Mouse (Mus musculus): Measurements from ENCODE around the gene Nagpa. TPM values are rescaled to one million over a fixed set of nuclear protein-coding genes. Genes with fewer than 3 reads are reported as not detected.

Gene Nagpa
- polyA plus RNA-seq, 1 experiment from 2014 or later: 17.0 TPM

DNA sequence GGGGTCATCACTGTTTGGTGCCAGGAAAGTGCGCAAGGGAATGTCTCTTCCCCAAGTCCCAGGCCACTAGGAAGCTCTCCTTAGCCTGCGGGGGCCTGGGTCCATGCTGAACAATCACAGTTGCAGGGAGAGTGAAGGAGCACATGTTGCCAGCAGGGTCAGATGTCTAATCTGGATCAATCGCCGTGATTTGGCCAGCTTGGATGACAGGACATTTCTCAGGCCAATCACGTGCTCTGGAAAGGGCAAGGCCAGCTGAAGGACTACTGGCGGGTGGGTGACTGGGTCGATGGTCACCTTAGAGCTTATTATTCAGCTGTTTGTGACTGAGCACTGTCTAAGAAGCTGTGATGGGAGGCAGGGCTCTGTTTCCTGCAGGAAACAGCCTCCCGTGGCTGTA is 19.7 kb downstream of the Nagpa start:
- no peak for ATAC-seq (ENCODE audit: low FRiP score, low TSS enrichment)

DNA sequence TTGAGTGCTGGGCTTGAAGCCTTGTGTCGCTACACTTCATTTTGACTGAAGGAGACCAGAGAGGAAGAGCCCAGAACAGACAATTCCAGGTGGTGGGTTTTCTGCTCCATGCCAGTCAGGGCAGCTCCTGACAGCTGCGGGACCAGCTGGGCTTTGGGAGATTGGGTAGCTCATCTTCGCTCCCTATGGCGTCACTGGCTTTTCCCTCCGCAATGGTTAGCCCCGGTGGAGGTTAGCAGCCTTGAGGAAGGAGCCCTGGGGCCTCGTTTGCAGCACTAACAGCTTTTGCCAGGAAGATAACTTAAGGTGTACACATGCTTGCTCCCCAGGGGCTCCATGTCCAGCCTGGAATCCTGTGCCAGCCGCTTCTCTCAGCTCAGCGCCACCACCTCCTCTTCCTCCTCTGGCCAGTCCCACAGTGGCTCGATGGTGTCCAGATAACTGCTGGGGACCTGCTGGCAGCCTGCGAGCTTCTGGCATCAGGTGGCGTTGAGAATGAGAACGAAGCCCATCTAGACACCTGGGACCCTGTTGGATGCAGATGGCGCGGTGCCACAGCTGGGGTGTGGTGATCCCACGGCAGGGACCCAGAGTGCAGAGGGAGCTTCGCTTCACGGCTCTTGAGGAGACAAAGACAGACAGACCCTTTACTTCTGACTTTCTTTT is 20.4 kb downstream of the Nagpa start:
- Histone ChIP-seq H3K27me3 (ENCODE audit: control insufficient read depth, insufficient read depth, low read length) (no peaks in the 10 kb centered on the region), H3K4me3 (ENCODE audit: low read length) (no peak overlapping the region), H3K27ac (ENCODE audit: low read depth, low read length) (no peak overlapping the region), H3K4me2 (replicated peaks; ENCODE audit: low read depth, low read length) (no peak overlapping the region), H3K4me1 (ENCODE audit: control insufficient read depth, insufficient read depth, low read length) (no peaks in the 10 kb centered on the region), H3K9me3 (ENCODE audit: control insufficient read depth, low read length) (no peaks in the 10 kb centered on the region), H3K36me3 (ENCODE audit: control insufficient read depth, insufficient read depth, low read length) (no peaks in the 10 kb centered on the region), H3K9ac (ENCODE audit: low read depth, low read length) (no peak overlapping the region)
- ATAC-seq (ENCODE audit: low FRiP score, low TSS enrichment): no peak
- whole genome bisulfite sequencing: 84% methylated on average over 18 of the region's 18 CpGs

More for the DNA sequence above, 19.7 kb downstream of the Nagpa start:
- H3K4me3 ChIP-seq (ENCODE audit: low read length): no peak overlapping the region
- 55% methylated on average over 8 of the region's 8 CpGs for WGBS
- H3K27me3 ChIP-seq (ENCODE audit: control insufficient read depth, insufficient read depth, low read length): no peaks in the 10 kb centered on the region
- H3K36me3 ChIP-seq (ENCODE audit: control insufficient read depth, insufficient read depth, low read length): no peaks in the 10 kb centered on the region
- H3K9me3 ChIP-seq (ENCODE audit: control insufficient read depth, low read length): no peaks in the 10 kb centered on the region
- H3K9ac ChIP-seq (ENCODE audit: low read depth, low read length): no peak overlapping the region
- H3K4me1 ChIP-seq (ENCODE audit: control insufficient read depth, insufficient read depth, low read length): no peaks in the 10 kb centered on the region
- H3K4me2 ChIP-seq (replicated peaks; ENCODE audit: low read depth, low read length): no peak overlapping the region
- no peak overlapping the region for H3K27ac ChIP-seq (ENCODE audit: low read depth, low read length)

DNA sequence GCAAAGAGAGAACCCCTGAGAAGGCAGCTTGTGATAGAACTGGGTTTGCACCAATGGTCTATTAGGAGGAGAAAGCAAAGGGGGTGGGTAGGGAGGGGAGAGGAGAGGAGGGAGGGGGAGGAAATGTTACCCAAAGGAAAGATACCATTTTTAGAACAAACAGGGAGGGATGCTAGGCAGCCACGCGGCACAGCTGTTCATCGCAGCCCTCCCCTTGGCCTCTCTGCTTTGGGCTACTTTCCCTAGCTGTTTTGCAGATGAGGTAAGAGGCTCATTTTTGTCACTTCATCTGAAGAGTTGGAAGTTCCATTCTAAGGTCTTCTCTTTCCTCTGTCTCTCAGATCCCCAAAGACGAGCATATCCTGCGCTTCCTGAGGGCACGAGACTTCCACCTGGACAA is 31.2 kb downstream of the Nagpa start:
- H3K9me3 ChIP-seq (ENCODE audit: control insufficient read depth, low read length): no peaks in the 10 kb centered on the region
- H3K27ac ChIP-seq (ENCODE audit: low read depth, low read length): no peak overlapping the region
- no peak overlapping the region for H3K9ac ChIP-seq (ENCODE audit: low read depth, low read length)
- WGBS: 91% methylated on average over 6 of the region's 6 CpGs
- no peak overlapping the region for H3K4me3 ChIP-seq (ENCODE audit: low read length)
- no peak for ATAC-seq (ENCODE audit: low FRiP score, low TSS enrichment)
- H3K4me2 ChIP-seq (replicated peaks; ENCODE audit: low read depth, low read length): no peak overlapping the region
- no peaks in the 10 kb centered on the region for H3K36me3 ChIP-seq (ENCODE audit: control insufficient read depth, insufficient read depth, low read length)
- H3K4me1 ChIP-seq (ENCODE audit: control insufficient read depth, insufficient read depth, low read length): no peaks in the 10 kb centered on the region
- no peaks in the 10 kb centered on the region for H3K27me3 ChIP-seq (ENCODE audit: control insufficient read depth, insufficient read depth, low read length)

DNA sequence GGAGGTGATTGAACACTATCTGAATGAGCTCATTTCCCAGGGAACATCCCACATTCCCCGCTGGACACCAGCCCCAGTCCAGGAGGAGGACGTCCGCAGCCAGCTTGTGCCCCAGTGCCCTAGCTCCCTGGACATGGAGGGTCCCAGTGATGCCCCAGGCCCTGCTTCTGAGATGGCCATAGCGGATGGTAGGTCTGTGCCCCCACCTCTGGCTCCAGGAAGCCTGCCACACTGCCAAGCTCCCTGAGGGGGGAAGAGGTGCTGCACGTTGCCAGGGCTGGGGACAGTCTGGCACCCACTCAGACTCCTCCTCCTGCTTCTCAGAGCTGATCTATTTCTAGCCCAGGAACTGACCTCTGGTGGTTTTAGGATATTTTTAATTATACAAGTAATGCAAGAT is 35.0 kb downstream of the Nagpa start:
- 75% methylated on average over 5 of the region's 5 CpGs for WGBS

DNA sequence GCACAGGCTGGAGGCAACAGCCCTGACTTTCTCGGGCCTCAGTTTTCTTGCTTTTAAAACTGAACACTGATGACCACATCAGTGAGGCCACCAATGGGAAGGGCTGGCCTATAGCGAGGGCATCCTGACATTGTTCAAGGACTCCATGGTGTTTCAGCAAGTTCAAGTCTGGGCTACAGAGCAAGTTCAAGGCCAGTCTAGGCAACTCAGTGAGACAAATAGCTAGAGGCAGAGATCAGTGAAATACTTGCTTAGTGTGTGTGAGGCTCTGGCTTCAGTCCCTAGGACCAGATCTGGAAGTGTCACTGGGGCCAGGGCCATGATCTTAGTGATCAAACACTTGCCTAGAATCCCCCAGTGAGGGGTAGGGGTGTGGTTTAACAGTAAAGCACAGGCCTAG is 35.8 kb downstream of the Nagpa start:
- no peaks in the 10 kb centered on the region for H3K4me1 ChIP-seq (ENCODE audit: control insufficient read depth, insufficient read depth, low read length)
- 86% methylated on average over 2 of the region's 2 CpGs for WGBS
- H3K9ac ChIP-seq (ENCODE audit: low read depth, low read length): no peak overlapping the region
- H3K27me3 ChIP-seq (ENCODE audit: control insufficient read depth, insufficient read depth, low read length): no peaks in the 10 kb centered on the region
- no peaks in the 10 kb centered on the region for H3K9me3 ChIP-seq (ENCODE audit: control insufficient read depth, low read length)
- H3K36me3 ChIP-seq (ENCODE audit: control insufficient read depth, insufficient read depth, low read length): no peaks in the 10 kb centered on the region
- no peak overlapping the region for H3K4me3 ChIP-seq (ENCODE audit: low read length)
- no peak overlapping the region for H3K27ac ChIP-seq (ENCODE audit: low read depth, low read length)
- ATAC-seq (ENCODE audit: low FRiP score, low TSS enrichment): no peak
- H3K4me2 ChIP-seq (replicated peaks; ENCODE audit: low read depth, low read length): no peak overlapping the region

More for the DNA sequence above, 35.0 kb downstream of the Nagpa start:
- Histone ChIP-seq H3K9ac (ENCODE audit: low read depth, low read length) (no peak overlapping the region), H3K4me3 (ENCODE audit: low read length) (no peak overlapping the region), H3K27ac (ENCODE audit: low read depth, low read length) (no peak overlapping the region), H3K27me3 (ENCODE audit: control insufficient read depth, insufficient read depth, low read length) (no peaks in the 10 kb centered on the region), H3K36me3 (ENCODE audit: control insufficient read depth, insufficient read depth, low read length) (no peaks in the 10 kb centered on the region), H3K4me1 (ENCODE audit: control insufficient read depth, insufficient read depth, low read length) (no peaks in the 10 kb centered on the region), H3K4me2 (replicated peaks; ENCODE audit: low read depth, low read length) (no peak overlapping the region), H3K9me3 (ENCODE audit: control insufficient read depth, low read length) (no peaks in the 10 kb centered on the region)
- ATAC-seq (ENCODE audit: low FRiP score, low TSS enrichment): no peak

DNA sequence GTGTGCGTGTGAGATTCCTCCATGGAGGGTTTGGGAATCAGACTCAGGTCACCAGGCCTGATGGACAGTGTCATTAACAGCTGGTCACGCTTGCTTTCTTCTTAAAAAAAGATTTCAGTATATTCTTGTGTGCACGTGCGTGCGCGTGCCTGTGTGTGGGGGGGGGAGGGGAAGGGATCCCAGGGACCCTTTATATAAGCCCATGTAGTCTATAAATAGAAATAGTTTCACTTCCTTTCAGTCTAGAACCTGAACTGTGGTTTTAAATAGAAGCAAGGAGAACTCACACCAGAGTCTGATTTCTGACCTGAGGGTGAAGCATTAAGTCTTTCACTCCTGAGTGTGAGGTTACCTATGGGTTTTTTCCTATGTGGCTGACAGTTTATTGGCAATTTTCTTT is 39.5 kb downstream of the Nagpa start:
- WGBS: 72% methylated on average over 6 of the region's 6 CpGs
- Histone ChIP-seq H3K9me3 (ENCODE audit: control insufficient read depth, low read length) (no peaks in the 10 kb centered on the region), H3K4me3 (ENCODE audit: low read length) (no peak overlapping the region), H3K36me3 (ENCODE audit: control insufficient read depth, insufficient read depth, low read length) (no peaks in the 10 kb centered on the region), H3K9ac (ENCODE audit: low read depth, low read length) (no peak overlapping the region), H3K4me1 (ENCODE audit: control insufficient read depth, insufficient read depth, low read length) (no peaks in the 10 kb centered on the region), H3K27me3 (ENCODE audit: control insufficient read depth, insufficient read depth, low read length) (no peaks in the 10 kb centered on the region), H3K27ac (ENCODE audit: low read depth, low read length) (no peak overlapping the region), H3K4me2 (replicated peaks; ENCODE audit: low read depth, low read length) (no peak overlapping the region)
- ATAC-seq (ENCODE audit: low FRiP score, low TSS enrichment): no peak

DNA sequence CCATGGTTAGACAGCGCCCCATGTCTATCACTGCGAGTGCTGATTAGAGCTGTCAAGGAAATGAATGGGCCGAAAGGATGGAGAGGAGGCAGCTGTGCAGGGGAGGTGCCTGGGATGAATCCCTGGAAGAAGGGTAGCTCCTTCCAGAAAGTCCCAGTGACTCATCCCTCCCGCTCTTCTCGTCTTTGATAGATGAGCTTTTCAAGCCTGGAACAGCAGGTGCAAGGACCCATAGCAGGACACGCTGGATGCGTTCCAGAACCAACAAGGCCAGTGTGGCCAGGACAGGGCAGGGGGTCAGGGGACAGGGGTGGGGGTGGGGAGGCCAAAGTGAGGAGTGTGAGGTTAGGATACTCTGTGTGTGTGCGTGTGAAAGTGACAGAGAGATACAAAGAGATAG is 44.6 kb downstream of the Nagpa start:
- H3K27ac ChIP-seq (ENCODE audit: low read depth, low read length): no peak overlapping the region
- no peak for ATAC-seq (ENCODE audit: low FRiP score, low TSS enrichment)
- no peak overlapping the region for H3K4me3 ChIP-seq (ENCODE audit: low read length)
- H3K4me1 ChIP-seq (ENCODE audit: control insufficient read depth, insufficient read depth, low read length): no peaks in the 10 kb centered on the region
- 67% methylated on average over 8 of the region's 8 CpGs for WGBS
- no peak overlapping the region for H3K9ac ChIP-seq (ENCODE audit: low read depth, low read length)
- H3K27me3 ChIP-seq (ENCODE audit: control insufficient read depth, insufficient read depth, low read length): no peaks in the 10 kb centered on the region
- no peak overlapping the region for H3K4me2 ChIP-seq (replicated peaks; ENCODE audit: low read depth, low read length)
- H3K36me3 ChIP-seq (ENCODE audit: control insufficient read depth, insufficient read depth, low read length): no peaks in the 10 kb centered on the region
- H3K9me3 ChIP-seq (ENCODE audit: control insufficient read depth, low read length): no peaks in the 10 kb centered on the region

DNA sequence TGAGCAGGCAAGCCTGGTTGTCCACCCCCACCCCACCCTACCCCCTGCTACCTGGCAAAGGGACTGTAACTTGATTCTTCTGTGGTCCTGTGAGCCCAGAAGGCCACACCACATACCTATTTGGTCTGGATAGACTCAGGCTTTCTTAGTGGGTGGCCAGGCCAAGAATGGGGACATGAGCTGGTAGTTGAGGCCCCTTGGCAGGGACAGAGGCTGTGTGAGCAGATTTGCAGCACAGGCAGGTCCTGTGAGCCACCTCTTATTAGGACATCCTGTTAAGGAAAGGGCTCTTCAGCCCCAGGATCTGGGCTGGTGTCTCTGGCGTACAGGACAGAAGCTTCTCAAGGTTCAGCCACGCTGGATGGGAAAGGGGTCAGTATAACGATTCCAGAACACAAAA is 46.7 kb downstream of the Nagpa start:
- Histone ChIP-seq H3K36me3 (ENCODE audit: control insufficient read depth, insufficient read depth, low read length) (no peaks in the 10 kb centered on the region), H3K27me3 (ENCODE audit: control insufficient read depth, insufficient read depth, low read length) (no peaks in the 10 kb centered on the region), H3K4me3 (ENCODE audit: low read length) (no peak overlapping the region), H3K9ac (ENCODE audit: low read depth, low read length) (no peak overlapping the region), H3K27ac (ENCODE audit: low read depth, low read length) (no peak overlapping the region), H3K4me1 (ENCODE audit: control insufficient read depth, insufficient read depth, low read length) (no peaks in the 10 kb centered on the region), H3K4me2 (replicated peaks; ENCODE audit: low read depth, low read length) (no peak overlapping the region), H3K9me3 (ENCODE audit: control insufficient read depth, low read length) (no peaks in the 10 kb centered on the region)
- 82% methylated on average over 3 of the region's 3 CpGs for WGBS
- no peak for ATAC-seq (ENCODE audit: low FRiP score, low TSS enrichment)

DNA sequence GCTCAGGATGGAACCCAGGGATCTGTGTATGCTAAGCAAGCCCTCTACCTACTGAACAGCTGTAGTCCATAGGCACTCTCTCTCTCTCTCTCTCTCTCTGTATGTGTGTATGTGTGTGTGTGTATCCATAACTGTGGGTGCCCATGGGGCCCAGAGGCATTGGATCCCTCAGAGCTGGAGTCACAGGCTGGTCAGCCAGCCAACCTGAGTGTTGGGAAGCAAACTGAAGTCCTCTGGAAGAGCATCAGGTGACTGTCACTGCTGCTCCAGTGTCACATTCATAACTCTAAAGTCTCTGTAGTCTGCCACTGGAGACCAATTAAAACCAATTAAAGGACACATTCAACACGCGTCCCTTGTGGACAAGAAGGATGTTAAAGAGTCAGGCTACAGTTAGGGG is 47.3 kb downstream of the Nagpa start:
- Histone ChIP-seq H3K9ac (ENCODE audit: low read depth, low read length) (no peak overlapping the region), H3K4me2 (replicated peaks; ENCODE audit: low read depth, low read length) (no peak overlapping the region), H3K27me3 (ENCODE audit: control insufficient read depth, insufficient read depth, low read length) (no peaks in the 10 kb centered on the region), H3K4me1 (ENCODE audit: control insufficient read depth, insufficient read depth, low read length) (no peaks in the 10 kb centered on the region), H3K36me3 (ENCODE audit: control insufficient read depth, insufficient read depth, low read length) (no peaks in the 10 kb centered on the region), H3K9me3 (ENCODE audit: control insufficient read depth, low read length) (no peaks in the 10 kb centered on the region), H3K4me3 (ENCODE audit: low read length) (no peak overlapping the region), H3K27ac (ENCODE audit: low read depth, low read length) (no peak overlapping the region)
- ATAC-seq (ENCODE audit: low FRiP score, low TSS enrichment): no peak
- 54% methylated on average over 2 of the region's 2 CpGs for WGBS

Data from kidney, embryonic 14.5 days (tissue).